Mouse (Mus musculus): ENCODE data around the gene Olfr1020.

The Olfr1020 gene

GRCm38 (mm10) chr2:85846730-85847129 is at the start of gene Olfr1020:
Gene Olfr1020, plus strand, starts transcription at chr2:85847030.
- DNase-seq (ENCODE audit: low read depth): no peak

DNA sequence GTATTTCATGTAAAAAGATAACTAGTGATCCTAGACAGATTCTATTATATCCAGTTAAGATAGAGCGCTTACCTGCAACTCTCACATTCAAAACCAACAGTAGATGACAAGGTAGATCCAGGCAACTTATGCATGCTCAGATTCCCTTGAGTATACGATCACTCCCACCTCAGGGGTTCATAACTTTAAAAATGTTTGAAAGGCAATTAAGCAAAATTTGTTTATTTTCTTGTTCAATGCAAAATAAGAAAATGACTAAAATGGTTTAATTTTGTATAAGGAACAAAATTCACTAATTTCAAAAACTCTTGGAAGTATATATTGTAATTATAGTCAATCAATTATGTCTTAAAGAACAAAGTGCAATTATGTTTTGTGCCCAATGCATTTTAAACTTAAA is 44.4 kb upstream of the Olfr1020 start, which contains the start of gene Olfr1016:
Olfr1016 (minus strand) TSS at position 101 of the 400 bp plus-strand sequence.
- DNase-seq (ENCODE audit: low read depth): no peak

- DNase-seq (ENCODE audit: low read depth): no peak
These were observed 42.3 kb upstream of the Olfr1020 start for GRCm38 (mm10) chr2:85804501-85804900.

- no peak for DNase-seq (ENCODE audit: low read depth)
These were observed 28.7 kb upstream of the Olfr1020 start, which contains the start of gene Olfr1018 for GRCm38 (mm10) chr2:85818179-85818578. Gene Olfr1018, plus strand, starts transcription at chr2:85818479.

- DNase-seq (ENCODE audit: low read depth): no peak
These were observed 1.4 kb upstream of the Olfr1020 start, which contains the start of gene Olfr1019 for GRCm38 (mm10) chr2:85845383-85845782. Gene Olfr1019, minus strand, starts transcription at chr2:85845483.

GRCm38 (mm10) chr2:85868294-85868693 is 21.5 kb downstream of the Olfr1020 start, which contains the start of gene Olfr1022:
Gene Olfr1022, plus strand, starts transcription at chr2:85868594.
- DNase-seq (ENCODE audit: low read depth): no peak

DNA sequence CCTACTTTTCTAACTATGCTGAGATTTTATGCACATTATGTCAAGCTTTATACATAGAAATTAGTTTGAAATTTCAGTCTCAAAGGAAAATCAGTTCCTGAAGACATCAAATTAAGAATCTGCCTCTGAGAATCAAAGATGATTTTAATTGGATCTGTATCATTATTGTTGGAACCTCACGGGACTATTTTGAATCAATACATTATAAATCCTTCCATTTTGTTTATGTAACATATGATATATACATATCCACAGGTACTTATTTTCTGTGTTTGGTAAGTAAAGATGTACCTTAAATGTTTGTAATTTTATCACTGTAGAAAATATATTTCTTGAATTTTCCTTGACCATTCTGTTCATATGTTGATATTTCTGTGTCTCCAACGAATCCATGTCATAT is 38.5 kb downstream of the Olfr1020 start, which contains the start of gene Olfr1023:
Olfr1023 (plus strand) TSS at position 301 of the 400 bp plus-strand sequence.
- no peak for DNase-seq (ENCODE audit: low read depth)

Measured in fibroblast of lung, adult 2 months (primary cell).